Comparison of ENCODE assay signal across 24 mouse cellular contexts in genomic region chr12:76778305-76779083, GRCm38 (mm10). TPM values are rescaled to one million over a fixed set of nuclear protein-coding genes. Genes with fewer than 3 reads are reported as not detected.
DNase-seq lines count a peak whose midpoint lies in the region; ATAC-seq and TF ChIP-seq lines count a peak whose summit lies in the region.
"Had no signal": no experiment of that assay in that cellular context is flagged by ENCODE, and none has a peak within 500 bp of the region (broad histone marks: within the 10 kb centered on the region; RNA-seq: fewer than 3 reads in every experiment).

No protein-coding gene starts in this region.

- no peaks in the 10 kb centered on the region for H3K27me3 ChIP-seq in hindbrain, postnatal 0 days (ENCODE audit: insufficient read depth, low read length)
- no peaks in the 10 kb centered on the region for H3K27me3 ChIP-seq in hindbrain, embryonic 12.5 days
- H3K27me3 ChIP-seq in G1E (ENCODE audit: insufficient read depth, low read length), result no peaks in the 10 kb centered on the region
- no peaks in the 10 kb centered on the region for H3K27me3 ChIP-seq in intestine, embryonic 16.5 days (replicated peaks; ENCODE audit: control insufficient read depth, insufficient read depth, low read length)
- H3K27me3 ChIP-seq: forebrain, embryonic 15.5 days; heart, embryonic 12.5 days; midbrain, embryonic 12.5 days had no signal

- WGBS in hindbrain, postnatal 0 days, result 83% methylated on average over 10 of the region's 10 CpGs
- 86% methylated on average over 10 of the region's 10 CpGs for WGBS in hindbrain, embryonic 12.5 days
- 65% methylated on average over 10 of the region's 10 CpGs for WGBS in intestine, embryonic 16.5 days

- H3K4me3 ChIP-seq in hindbrain, postnatal 0 days (ENCODE audit: low read length), result no peak overlapping the region
- H3K4me3 ChIP-seq in hindbrain, embryonic 12.5 days, result no peak overlapping the region
- H3K4me3 ChIP-seq in G1E (ENCODE audit: low read depth, low read length), result no peak overlapping the region
- H3K4me3 ChIP-seq in intestine, embryonic 16.5 days (ENCODE audit: low read length), result no peak overlapping the region
- H3K4me3 ChIP-seq: forebrain, embryonic 15.5 days; heart, embryonic 12.5 days; midbrain, embryonic 12.5 days; myocyte had no signal

- no peaks in the 10 kb centered on the region for H3K36me3 ChIP-seq in hindbrain, postnatal 0 days (ENCODE audit: insufficient read depth, low read length)
- H3K36me3 ChIP-seq in hindbrain, embryonic 12.5 days, result 0 out of 2 replicates have a peak, but pooled peaks cover 4% of the 10 kb centered on the region
- peaks cover 58% of the 10 kb centered on the region for H3K36me3 ChIP-seq in G1E (replicated peaks)
- H3K36me3 ChIP-seq in intestine, embryonic 16.5 days (ENCODE audit: control insufficient read depth, insufficient read depth, low read length), result peaks cover 3% of the 10 kb centered on the region; the same call in 1 of the 2 replicates

- ATAC-seq in hindbrain, postnatal 0 days, result no peak
- ATAC-seq in hindbrain, embryonic 12.5 days (ENCODE audit: low FRiP score), result no peak
- ATAC-seq in G1E (ENCODE audit: extremely low read depth, insufficient number of reproducible peaks, low FRiP score, poor library complexity, severe bottlenecking), result no peak
- ATAC-seq in intestine, embryonic 16.5 days, result peak; percentile 70
- ATAC-seq: forebrain, embryonic 15.5 days; hindbrain, embryonic 16.5 days had no signal

- H3K9ac ChIP-seq in hindbrain, postnatal 0 days (replicated peaks; ENCODE audit: low read length), result no peak overlapping the region
- H3K9ac ChIP-seq in hindbrain, embryonic 12.5 days, result no peak overlapping the region
- no peak overlapping the region for H3K9ac ChIP-seq in intestine, embryonic 16.5 days (ENCODE audit: low read depth, low read length)
- H3K9ac ChIP-seq: forebrain, embryonic 15.5 days; heart, embryonic 12.5 days; midbrain, embryonic 12.5 days had no signal

- H3K9me3 ChIP-seq in hindbrain, postnatal 0 days (ENCODE audit: low read length), result no peaks in the 10 kb centered on the region
- no peaks in the 10 kb centered on the region for H3K9me3 ChIP-seq in hindbrain, embryonic 12.5 days (replicated peaks)
- H3K9me3 ChIP-seq in G1E (replicated peaks), result no peaks in the 10 kb centered on the region
- H3K9me3 ChIP-seq in intestine, embryonic 16.5 days (ENCODE audit: control insufficient read depth, low read length), result no peaks in the 10 kb centered on the region
- H3K9me3 ChIP-seq: forebrain, embryonic 15.5 days; heart, embryonic 12.5 days; midbrain, embryonic 12.5 days had no signal

- H3K4me1 ChIP-seq in hindbrain, postnatal 0 days (ENCODE audit: insufficient read depth, low read length), result no peaks in the 10 kb centered on the region
- peaks cover 4% of the 10 kb centered on the region; the same call in 1 of the 2 replicates for H3K4me1 ChIP-seq in hindbrain, embryonic 12.5 days
- peaks cover 44% of the 10 kb centered on the region for H3K4me1 ChIP-seq in G1E (ENCODE audit: insufficient read depth, low read depth, low read length)
- H3K4me1 ChIP-seq in intestine, embryonic 16.5 days (ENCODE audit: control insufficient read depth, insufficient read depth, low read length), result no peaks in the 10 kb centered on the region; the same call in 1 of the 2 replicates

- DNase-seq in hindbrain, postnatal 0 days (ENCODE audit: low spot score), result no peak
- peak; percentile 36 for DNase-seq in G1E (ENCODE audit: low spot score)
- DNase-seq in thymus, postnatal 36 days, result peak; percentile 28 to 30
- no peak for DNase-seq in gastrocnemius, adult 18-20 months (ENCODE audit: low spot score)
- no peak for DNase-seq in frontal cortex, postnatal 10 days (ENCODE audit: low spot score in 2 of 2)
- DNase-seq in layer of hippocampus, adult 11-12 months (ENCODE audit: low spot score), result no peak
- DNase-seq: adrenal gland, postnatal 10 days; cerebellum, adult 18-20 months; cerebellum, postnatal 36 days; heart, postnatal 36 days; left cerebral cortex, postnatal 4 days; lung, adult 2 months; lung, postnatal 36 days; right cerebral cortex, adult 18-20 months had no signal

- no peak overlapping the region for H3K27ac ChIP-seq in hindbrain, postnatal 0 days
- no peak overlapping the region for H3K27ac ChIP-seq in hindbrain, embryonic 12.5 days
- H3K27ac ChIP-seq in intestine, embryonic 16.5 days (ENCODE audit: low read length), result no peak overlapping the region
- H3K27ac ChIP-seq: forebrain, embryonic 15.5 days; midbrain, embryonic 12.5 days had no signal

- H3K4me2 ChIP-seq in hindbrain, postnatal 0 days (ENCODE audit: low read depth, low read length), result no peak overlapping the region
- H3K4me2 ChIP-seq in hindbrain, embryonic 12.5 days (replicated peaks), result no peak overlapping the region
- no peak overlapping the region for H3K4me2 ChIP-seq in intestine, embryonic 16.5 days (ENCODE audit: low read depth, low read length)
- H3K4me2 ChIP-seq: forebrain, embryonic 15.5 days; heart, embryonic 12.5 days; midbrain, embryonic 12.5 days had no signal

- peak; percentile 9 for TF ChIP-seq CTCF in hindbrain, postnatal 0 days (IDR thresholded peaks at IDR 0.05; ENCODE audit: low read depth)
- TF ChIP-seq CTCF in G1E (IDR thresholded peaks at IDR 0.05; ENCODE audit: low read depth, low read length), result no peak

RNA-seq across cellular contexts. Expression of gene Fntb, which starts 13.1 kb away (rescaled TPM):
- total RNA-seq in hindbrain, postnatal 0 days (2014; rRNA removed), result 31.3 and 33.2 TPM in 2 replicates
- 35.0 and 36.2 TPM in 2 replicates for polyA plus RNA-seq in hindbrain, postnatal 0 days (2015; fragmentation: Nextera tagmentation; extraction: Ambion mirVana)
- polyA plus RNA-seq in hindbrain, embryonic 12.5 days (2016; fragmentation: Nextera tagmentation; extraction: Ambion mirVana), result 37.0 and 38.7 TPM in 2 replicates
- total RNA-seq in G1E (2014; fragmentation: Nextera tagmentation) (47.0 and 79.8 TPM in 2 replicates), G1E (2017) (10.4 and 12.2 TPM in 2 replicates)
- 29.3 and 30.1 TPM in 2 replicates for polyA plus RNA-seq in G1E (2012)
- 27.9 and 29.5 TPM in 2 replicates for polyA plus RNA-seq in intestine, embryonic 16.5 days (2015; fragmentation: Nextera tagmentation; extraction: Ambion mirVana)
- total RNA-seq in gastrocnemius, adult 18-20 months (2021), result 10 to 100 TPM; 11.7 to 12.1 TPM

RNA-seq across cellular contexts. Expression of gene Churc1, which starts 13.2 kb away (rescaled TPM):
- 46.8 and 51.0 TPM in 2 replicates for total RNA-seq in hindbrain, postnatal 0 days (2014; rRNA removed)
- 137 and 164 TPM in 2 replicates for polyA plus RNA-seq in hindbrain, postnatal 0 days (2015; fragmentation: Nextera tagmentation; extraction: Ambion mirVana)
- 79.4 and 91.1 TPM in 2 replicates for polyA plus RNA-seq in hindbrain, embryonic 12.5 days (2016; fragmentation: Nextera tagmentation; extraction: Ambion mirVana)
- total RNA-seq in G1E (2014; fragmentation: Nextera tagmentation), result 29.7 and 46.1 TPM in 2 replicates
- 123 and 131 TPM in 2 replicates for total RNA-seq in G1E (2017)
- polyA plus RNA-seq in G1E (2012), result 8.0 and 16.5 TPM in 2 replicates
- 121 and 130 TPM in 2 replicates for polyA plus RNA-seq in intestine, embryonic 16.5 days (2015; fragmentation: Nextera tagmentation; extraction: Ambion mirVana)
- 10 to 100 TPM; 56.7 to 60.1 TPM for total RNA-seq in gastrocnemius, adult 18-20 months (2021)

RNA-seq across cellular contexts. Expression of gene Gpx2, which starts 16.9 kb away (rescaled TPM):
- total RNA-seq in hindbrain, postnatal 0 days (2014; rRNA removed), result not detected in 2 replicates
- 0.16 and 0.30 TPM in 2 replicates for polyA plus RNA-seq in hindbrain, postnatal 0 days (2015; fragmentation: Nextera tagmentation; extraction: Ambion mirVana)
- 0.38 and 0.44 TPM in 2 replicates for polyA plus RNA-seq in hindbrain, embryonic 12.5 days (2016; fragmentation: Nextera tagmentation; extraction: Ambion mirVana)
- not detected in 2 replicates for total RNA-seq in G1E (2014; fragmentation: Nextera tagmentation)
- total RNA-seq in G1E (2017), result 0.12 and 0.22 TPM in 2 replicates
- not detected in 2 replicates for polyA plus RNA-seq in G1E (2012)
- 69.0 and 91.0 TPM in 2 replicates for polyA plus RNA-seq in intestine, embryonic 16.5 days (2015; fragmentation: Nextera tagmentation; extraction: Ambion mirVana)
- not detected for total RNA-seq in gastrocnemius, adult 18-20 months (2021)
- total RNA-seq: adrenal gland, postnatal 10 days; heart, postnatal 36 days; left cerebral cortex, postnatal 4 days had no signal
- polyA plus RNA-seq: forebrain, embryonic 15.5 days; heart, embryonic 12.5 days; kidney, embryonic 14.5 days; midbrain, embryonic 12.5 days; myocyte; testis, adult 2 months had no signal

RNA-seq across cellular contexts. Expression of gene Rab15, which starts 44.2 kb away (rescaled TPM):
- total RNA-seq in hindbrain, postnatal 0 days (2014; rRNA removed), result 86.8 and 110 TPM in 2 replicates
- polyA plus RNA-seq in hindbrain, postnatal 0 days (2015; fragmentation: Nextera tagmentation; extraction: Ambion mirVana), result 53.9 and 56.5 TPM in 2 replicates
- 25.1 and 27.8 TPM in 2 replicates for polyA plus RNA-seq in hindbrain, embryonic 12.5 days (2016; fragmentation: Nextera tagmentation; extraction: Ambion mirVana)
- total RNA-seq in G1E (2014; fragmentation: Nextera tagmentation) (not detected in 2 replicates), G1E (2017) (0.17 and 0.44 TPM in 2 replicates)
- polyA plus RNA-seq in G1E (2012), result not detected in 2 replicates
- polyA plus RNA-seq in intestine, embryonic 16.5 days (2015; fragmentation: Nextera tagmentation; extraction: Ambion mirVana), result 17.6 and 18.7 TPM in 2 replicates
- total RNA-seq in gastrocnemius, adult 18-20 months (2021), result 1 to 10 TPM; 1.7 to 3.1 TPM
- total RNA-seq: liver, adult 2 months had no signal
- polyA plus RNA-seq: liver, adult 2 months had no signal

Comparison
In these comparisons a context has a peak if more than half of its experiments do, and no peak if none do; other contexts are left out.
1. DNase-seq: peak in G1E (single experiment) and thymus, postnatal 36 days (2 of 2); none in hindbrain, postnatal 0 days (single experiment), gastrocnemius, adult 18-20 months (single experiment), frontal cortex, postnatal 10 days (0 of 2) and layer of hippocampus, adult 11-12 months (single experiment).
2. RNA of gene Gpx2, which starts 16.9 kb away (polyA plus RNA-seq): 69.0 to 91.0 TPM in intestine, embryonic 16.5 days; 0.38 to 0.44 TPM in hindbrain, embryonic 12.5 days, 0.16 to 0.30 TPM in hindbrain, postnatal 0 days and not detected in G1E; every median in the first group is over 10 times any median in the second.